Mouse (Mus musculus) bone marrow macrophage, adult 2 months (primary cell): Measurements from ENCODE around the gene Ncs1.

ENCODE experiments used
- CTCF ChIP-seq: IDR thresholded peaks from 2 replicates; pipeline ENCODE4 v1.5.1; 2012; ENCODE audit warnings: low read depth, mild to moderate bottlenecking, low read length, moderate library complexity
- POLR2A ChIP-seq: IDR thresholded peaks from 2 replicates; pipeline ENCODE4 v1.6.1; 2012; ENCODE audit warnings: mild to moderate bottlenecking, low read depth, low read length, borderline replicate concordance

DNA sequence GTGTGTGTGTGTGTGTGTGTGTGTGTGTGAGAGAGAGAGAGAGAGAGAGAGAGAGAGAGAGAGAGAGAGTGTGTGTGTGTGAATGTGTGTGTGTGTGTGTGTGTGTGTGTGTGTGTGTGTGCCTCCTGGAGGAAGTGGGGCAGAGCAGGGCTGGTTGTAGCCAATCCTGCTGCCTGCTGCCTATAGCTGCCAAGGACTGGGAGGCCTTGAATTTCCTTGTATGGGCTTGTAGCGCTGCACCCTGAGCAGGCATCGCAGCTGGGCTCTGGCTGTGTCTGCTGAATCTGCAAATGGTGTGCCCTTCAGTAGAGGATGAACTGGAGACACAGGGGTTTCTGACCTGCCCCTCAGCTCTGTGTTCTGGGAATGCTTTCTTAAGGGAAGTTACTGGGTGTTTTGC, 72.5 kb downstream of the Ncs1 start:
- TF ChIP-seq POLR2A (no peak), CTCF (no peak)
